Mouse (Mus musculus) urinary bladder, postnatal 0 days (tissue): ENCODE results near the gene BC053393. TPM values are rescaled to one million over a fixed set of nuclear protein-coding genes. Genes with fewer than 3 reads are reported as not detected.

Source experiments
- polyA plus RNA-seq: library from polyadenylated mRNA; unstranded; fragments of >200 nt; fragmentation: Nextera tagmentation; extraction: Ambion mirVana; gene quantifications from 2 replicates; pipeline ENCODE4 v1.2.1, GENCODE M21; 2015

The BC053393 gene
- not detected in 2 replicates for polyA plus RNA-seq

GRCm38 (mm10) chr11:46571327-46571726 lies at the start of gene BC053393:
BC053393 (plus strand) TSS chr11:46571536.

GRCm38 (mm10) chr11:46523912-46524311 lies 47.4 kb upstream of the BC053393 start, which contains the start of gene Gm12169:
Gm12169 (plus strand) TSS chr11:46524212.

DNA sequence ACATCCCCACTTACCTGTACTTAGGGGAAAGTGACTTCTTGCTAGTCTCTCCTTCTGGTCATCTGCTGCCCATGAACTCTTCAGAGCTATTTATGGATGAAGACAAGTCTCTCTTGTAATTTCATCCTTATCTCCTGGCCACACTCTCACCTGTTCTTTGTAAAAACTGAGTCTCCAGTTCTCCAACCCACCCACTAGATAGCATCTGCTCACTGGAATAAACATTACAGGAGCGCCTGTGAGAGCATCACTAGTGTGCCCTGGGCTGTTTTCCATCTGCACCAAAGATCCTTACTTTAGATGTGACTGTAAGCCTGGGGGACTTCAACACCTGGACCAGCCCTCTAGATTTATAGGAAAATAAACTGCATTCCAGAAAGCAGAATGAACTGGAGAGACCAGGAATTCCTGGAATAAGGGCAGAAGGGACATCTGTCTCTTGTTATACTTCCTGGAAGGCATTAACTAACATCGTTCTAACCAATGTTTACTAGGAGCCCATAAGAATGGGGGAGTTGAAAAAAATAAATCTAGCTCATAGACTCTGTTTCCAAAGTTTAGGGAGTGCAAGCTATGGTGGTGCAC lies 58.0 kb downstream of the BC053393 start, which contains the start of gene Dppa1:
Dppa1 (minus strand) TSS at position 51 of the 585 bp plus-strand sequence.

Other genes starting within 250 kb of the BC053393 start
- 0.02 and 0.05 TPM in 2 replicates for gene Itk, start 182.0 kb upstream of the BC053393 start, polyA plus RNA-seq
- gene Fam71b, start 175.0 kb upstream of the BC053393 start, polyA plus RNA-seq: not detected in 2 replicates
- 46.7 and 48.8 TPM in 2 replicates for gene Med7, start 134.6 kb upstream of the BC053393 start, polyA plus RNA-seq
- gene Havcr2, start 116.6 kb upstream of the BC053393 start, polyA plus RNA-seq: 0.26 and 0.57 TPM in 2 replicates
- not detected in 2 replicates for gene Gm12169, start 47.3 kb upstream of the BC053393 start, polyA plus RNA-seq
- gene Dppa1, start 57.7 kb downstream of the BC053393 start, polyA plus RNA-seq: not detected in 2 replicates
- gene Timd2, start 135.5 kb downstream of the BC053393 start, polyA plus RNA-seq: 0.11 TPM in 1 of 2 replicates, not detected in the other
- not detected in 2 replicates for gene Havcr1, start 163.5 kb downstream of the BC053393 start, polyA plus RNA-seq
- gene Timd4, start 239.3 kb downstream of the BC053393 start, polyA plus RNA-seq: 0.88 and 3.6 TPM in 2 replicates